Mouse (Mus musculus) lung, postnatal 0 days (tissue): ENCODE results near the gene Pnkd. TPM values are rescaled to one million over a fixed set of nuclear protein-coding genes. Genes with fewer than 3 reads are reported as not detected.

Experiments used
- ATAC-seq: fragments of 200-750 bp; cut with Nextera tagmentation; 2 replicates; pipeline ENCODE4 v1.8.0; 2017; ENCODE audit warnings: moderate library complexity
- DNase-seq: peaks from one replicate; pipeline ENCODE4 v3.0.0-alpha.2; 2016; ENCODE audit warnings: low spot score
- H3K27ac ChIP-seq: fragments of 300-500 bp; sonication (generic); 2 replicates; pipeline ENCODE4 v1.5.1; 2014; ENCODE audit warnings: antibody characterized with exemption, mild to moderate bottlenecking, low read length, mixed read lengths
- H3K27me3 ChIP-seq: fragments of 300-500 bp; sonication (generic); replicated peaks from 2 replicates; pipeline ENCODE4 v1.6.1; 2014; ENCODE audit warnings: low read length, mixed read lengths; ENCODE audit not compliant: insufficient read depth
- H3K36me3 ChIP-seq: fragments of 300-500 bp; sonication (generic); 2 replicates; pipeline ENCODE4 v1.6.1; 2014; ENCODE audit warnings: low read length, mixed read lengths; ENCODE audit not compliant: insufficient read depth
- H3K4me1 ChIP-seq: fragments of 300-500 bp; sonication (generic); 2 replicates; pipeline ENCODE4 v1.6.1; 2014; ENCODE audit warnings: antibody characterized with exemption, low read depth, low read length, mixed read lengths; ENCODE audit not compliant: insufficient read depth
- H3K4me2 ChIP-seq: fragments of 300-500 bp; sonication (generic); replicated peaks from 2 replicates; pipeline ENCODE4 v1.6.1; 2014; ENCODE audit warnings: low read depth, mild to moderate bottlenecking, low read length, moderate library complexity, mixed read lengths
- H3K4me3 ChIP-seq: fragments of 300-500 bp; sonication (generic); 2 replicates; pipeline ENCODE4 v1.5.1; 2014; ENCODE audit warnings: low read depth, low read length
- H3K9ac ChIP-seq: fragments of 300-500 bp; sonication (generic); replicated peaks from 2 replicates; pipeline ENCODE4 v1.6.1; 2014; ENCODE audit warnings: low read depth, mild to moderate bottlenecking
- H3K9me3 ChIP-seq: fragments of 300-500 bp; sonication (generic); 2 replicates; pipeline ENCODE4 v1.6.1; 2016; ENCODE audit warnings: low read length, mixed read lengths
- CTCF ChIP-seq: IDR thresholded peaks from 2 replicates; pipeline ENCODE4 v1.5.1; 2016; ENCODE audit warnings: antibody characterized with exemption, mild to moderate bottlenecking
- EP300 ChIP-seq: IDR thresholded peaks from 2 replicates; pipeline ENCODE4 v1.6.1; 2016; ENCODE audit warnings: antibody characterized with exemption, mild to moderate bottlenecking, control low read depth
- WGBS: fragments of 180-500 bp; shearing (Covaris S2); extraction: QIAGEN DNeasy Blood & Tissue Kit; methylation state at CpG from one replicate; pipeline ENCODE4 v1.1.7; 2014; 5-methylcytosine and 5-hydroxymethylcytosine counted together
- polyA plus RNA-seq: library from polyadenylated mRNA; unstranded; fragments of >200 nt; fragmentation: Nextera tagmentation; extraction: Ambion mirVana; gene quantifications from 2 replicates; pipeline ENCODE4 v1.2.1, GENCODE M21; 2015

Gene Pnkd
- polyA plus RNA-seq, 1 experiment from 2014 or later, result 88.7 TPM

- ATAC-seq, result no peak
- 62% methylated on average over 13 of the region's 13 CpGs for WGBS
- no peak overlapping the region for H3K4me2 ChIP-seq
- no peaks in the 10 kb centered on the region for H3K27me3 ChIP-seq
- H3K9ac ChIP-seq, result no peak overlapping the region
- H3K36me3 ChIP-seq, result no peaks in the 10 kb centered on the region
- H3K27ac ChIP-seq, result no peak overlapping the region
- DNase-seq, result peak; percentile 37
- H3K4me1 ChIP-seq, result no peaks in the 10 kb centered on the region
- no peaks in the 10 kb centered on the region for H3K9me3 ChIP-seq
- TF ChIP-seq EP300 (no peak), CTCF (no peak)
- H3K4me3 ChIP-seq, result no peak overlapping the region
Observed at GRCm38 (mm10) chr1:74383385-74383784, 98.7 kb downstream of the Pnkd start.

DNA sequence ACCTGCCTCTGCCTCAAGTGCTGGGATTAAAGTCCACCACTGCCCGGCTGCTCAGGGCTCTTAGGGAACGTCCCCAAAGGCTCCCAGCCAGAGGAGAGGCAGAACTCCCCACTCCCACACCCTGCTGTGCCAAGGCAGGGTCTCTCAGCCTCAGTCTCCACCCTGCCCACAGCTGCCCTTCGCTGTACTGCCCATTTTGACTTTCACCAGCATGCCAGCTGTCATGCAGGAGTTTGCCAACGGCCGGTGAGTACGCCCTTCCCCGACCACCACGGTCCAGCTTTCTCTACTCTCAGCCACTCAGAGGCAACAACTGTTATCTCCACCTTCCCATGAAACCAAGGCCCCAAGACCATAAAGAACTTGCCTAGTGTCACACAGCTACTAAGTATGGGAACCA is 99.8 kb downstream of the Pnkd start:
- H3K27me3 ChIP-seq, result no peaks in the 10 kb centered on the region
- no peak overlapping the region for H3K9ac ChIP-seq
- H3K9me3 ChIP-seq, result no peaks in the 10 kb centered on the region
- H3K4me1 ChIP-seq, result no peaks in the 10 kb centered on the region
- H3K27ac ChIP-seq, result no peak overlapping the region
- 83% methylated on average over 8 of the region's 8 CpGs for WGBS
- ATAC-seq, result no peak
- DNase-seq, result no peak
- H3K4me2 ChIP-seq, result no peak overlapping the region
- H3K36me3 ChIP-seq, result no peaks in the 10 kb centered on the region
- no peak for TF ChIP-seq EP300
- TF ChIP-seq CTCF, result no peak
- no peak overlapping the region for H3K4me3 ChIP-seq

GRCm38 (mm10) chr1:74385064-74385463 is 100.3 kb downstream of the Pnkd start:
- H3K27ac ChIP-seq, result no peak overlapping the region
- DNase-seq (no peak), ATAC-seq (no peak)
- H3K9me3 ChIP-seq, result no peaks in the 10 kb centered on the region
- 0 out of 2 replicates have a peak, but pooled peaks cover 1% of the 10 kb centered on the region for H3K4me1 ChIP-seq
- no peak overlapping the region for H3K9ac ChIP-seq
- H3K36me3 ChIP-seq, result no peaks in the 10 kb centered on the region
- WGBS, result 92% methylated on average over 8 of the region's 10 CpGs
- TF ChIP-seq CTCF, result no peak
- no peak for TF ChIP-seq EP300
- H3K27me3 ChIP-seq, result no peaks in the 10 kb centered on the region
- H3K4me2 ChIP-seq, result no peak overlapping the region
- no peak overlapping the region for H3K4me3 ChIP-seq

DNA sequence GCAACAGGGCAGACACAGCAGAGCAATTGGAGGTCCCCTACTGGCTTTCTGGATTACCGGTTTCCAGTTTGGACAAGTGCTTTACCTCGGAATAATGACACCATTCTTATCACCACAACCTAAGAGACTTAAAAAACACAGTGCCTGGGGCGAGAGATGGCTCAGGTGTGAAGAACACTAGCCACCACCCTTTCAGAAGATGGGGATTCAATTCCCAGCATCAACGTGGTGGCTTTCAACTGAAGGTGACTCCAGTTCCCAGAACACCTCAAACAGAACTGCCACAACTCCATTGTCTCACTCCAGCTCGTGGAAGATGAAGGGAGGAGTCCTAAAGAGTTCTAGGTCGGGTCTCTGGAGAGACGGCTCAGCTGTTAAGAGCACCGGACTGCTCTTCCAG is 100.8 kb downstream of the Pnkd start:
- no peak overlapping the region for H3K9ac ChIP-seq
- no peak overlapping the region for H3K27ac ChIP-seq
- TF ChIP-seq CTCF (no peak), EP300 (no peak)
- WGBS, result 88% methylated on average over 8 of the region's 8 CpGs
- H3K4me1 ChIP-seq, result 0 out of 2 replicates have a peak, but pooled peaks cover 3% of the 10 kb centered on the region
- H3K27me3 ChIP-seq, result no peaks in the 10 kb centered on the region
- no peak overlapping the region for H3K4me2 ChIP-seq
- ATAC-seq (no peak), DNase-seq (no peak)
- no peak overlapping the region for H3K4me3 ChIP-seq
- no peaks in the 10 kb centered on the region for H3K36me3 ChIP-seq
- no peaks in the 10 kb centered on the region for H3K9me3 ChIP-seq

GRCm38 (mm10) chr1:74386363-74386713 is 101.6 kb downstream of the Pnkd start:
- Histone ChIP-seq H3K4me3 (peak overlapping the region; percentile 47), H3K9me3 (no peaks in the 10 kb centered on the region), H3K9ac (peak overlapping the region; percentile 72), H3K4me2 (peak overlapping the region; percentile 69), H3K36me3 (no peaks in the 10 kb centered on the region), H3K27ac (peak overlapping the region; percentile 98), H3K27me3 (no peaks in the 10 kb centered on the region), H3K4me1 (0 out of 2 replicates have a peak, but pooled peaks cover 3% of the 10 kb centered on the region)
- WGBS, result 44% methylated on average over 7 of the region's 10 CpGs
- DNase-seq (no peak), ATAC-seq (no peak)
- TF ChIP-seq EP300 (no peak), CTCF (no peak)

DNA sequence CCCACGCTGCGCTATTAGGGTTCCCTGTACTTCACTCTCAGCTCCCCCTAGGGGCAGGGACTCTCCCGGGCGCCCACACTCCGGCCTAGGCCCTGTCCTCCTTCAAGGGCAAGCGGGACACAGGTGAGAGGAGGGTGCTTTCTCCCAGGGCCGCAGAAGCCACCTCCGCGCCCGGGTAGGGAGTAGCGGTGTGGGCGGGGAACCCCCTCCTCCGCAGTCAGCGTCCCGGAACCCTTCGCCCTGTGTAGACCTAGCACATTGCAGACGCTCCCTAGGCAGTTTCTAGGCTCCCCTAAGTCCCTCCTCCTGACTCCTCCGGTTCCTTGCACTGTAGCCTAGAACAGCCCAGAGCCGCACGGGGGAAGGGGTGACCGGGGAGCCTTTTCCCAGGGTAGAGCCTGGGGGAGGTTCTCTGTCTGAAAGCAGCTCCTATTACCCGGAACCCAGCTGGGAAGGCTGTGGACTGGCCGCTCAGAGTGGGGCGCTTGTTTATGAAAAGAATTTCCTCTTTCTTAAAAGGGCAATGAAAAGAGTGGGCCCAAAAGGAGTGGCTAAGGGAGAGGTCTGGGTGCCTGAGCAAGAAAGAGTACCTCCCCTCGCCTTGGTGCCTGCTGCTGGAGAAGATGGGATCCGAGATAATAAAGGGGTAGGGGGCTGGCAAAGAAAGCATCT is 102.1 kb downstream of the Pnkd start:
- Histone ChIP-seq H3K9me3 (no peaks in the 10 kb centered on the region), H3K27ac (peak overlapping the region; percentile 98), H3K9ac (peak overlapping the region; percentile 72), H3K36me3 (no peaks in the 10 kb centered on the region), H3K27me3 (no peaks in the 10 kb centered on the region), H3K4me2 (peak overlapping the region; percentile 69), H3K4me3 (peak overlapping the region; percentile 47), H3K4me1 (0 out of 2 replicates have a peak, but pooled peaks cover 3% of the 10 kb centered on the region)
- TF ChIP-seq EP300 (peak; percentile 78; the same call in 1 of the 2 replicates), CTCF (peak; percentile 71)
- peak; percentile 83 for ATAC-seq
- DNase-seq, result peak; percentile 97
- under 1% methylated on average over 26 of the region's 26 CpGs for WGBS
